Mouse (Mus musculus): ENCODE measurements at regions not wholly inside any gene's neighbourhood (a gene's known extent, or its start where the extent isn't known, plus 50 kb on each side); places are given as distances from the start of the nearest gene placed in this dataset.

DNA sequence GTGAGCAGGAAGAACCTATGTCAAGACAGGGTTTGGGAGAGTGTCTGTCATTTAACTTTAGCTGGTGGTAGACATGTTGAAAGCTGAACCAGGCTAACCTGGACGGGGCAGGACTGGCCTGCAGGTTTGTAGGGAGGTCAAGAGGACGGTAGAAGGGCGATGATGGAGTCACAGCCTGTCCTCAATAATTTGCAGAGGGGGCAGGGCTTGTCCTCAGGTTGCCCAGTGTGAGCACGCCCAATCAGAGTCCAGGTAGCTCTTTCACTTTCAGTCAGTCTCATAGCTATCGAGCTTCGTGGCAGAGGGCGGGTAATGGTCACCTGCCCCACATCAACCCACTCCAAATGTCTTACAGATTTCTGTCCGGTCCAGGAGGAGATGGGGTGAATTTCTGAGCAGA lies 85.5 kb upstream of the 1600014C23Rik start:
- ATAC-seq: no peak

DNA sequence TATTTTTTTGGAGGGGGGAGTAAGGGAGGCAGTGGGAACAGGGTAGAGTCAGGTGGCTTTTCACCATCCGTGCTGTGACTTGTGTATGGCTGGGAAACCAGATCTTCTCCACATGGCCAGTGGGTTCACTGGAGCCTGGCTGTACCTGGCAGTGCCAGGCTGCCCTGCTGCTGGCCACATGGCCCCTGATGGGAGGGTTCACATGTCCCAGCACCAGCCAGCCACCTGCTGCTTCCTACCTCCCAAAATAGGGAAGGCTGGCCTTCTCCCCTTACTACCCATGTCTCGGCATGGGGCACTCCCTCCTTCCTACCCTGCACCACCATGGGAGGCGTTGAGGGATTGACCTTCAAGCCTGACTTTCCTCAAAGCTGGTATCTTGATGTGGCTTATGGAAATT lies 82.9 kb upstream of the 1600014C23Rik start:
- no peak for ATAC-seq

DNA sequence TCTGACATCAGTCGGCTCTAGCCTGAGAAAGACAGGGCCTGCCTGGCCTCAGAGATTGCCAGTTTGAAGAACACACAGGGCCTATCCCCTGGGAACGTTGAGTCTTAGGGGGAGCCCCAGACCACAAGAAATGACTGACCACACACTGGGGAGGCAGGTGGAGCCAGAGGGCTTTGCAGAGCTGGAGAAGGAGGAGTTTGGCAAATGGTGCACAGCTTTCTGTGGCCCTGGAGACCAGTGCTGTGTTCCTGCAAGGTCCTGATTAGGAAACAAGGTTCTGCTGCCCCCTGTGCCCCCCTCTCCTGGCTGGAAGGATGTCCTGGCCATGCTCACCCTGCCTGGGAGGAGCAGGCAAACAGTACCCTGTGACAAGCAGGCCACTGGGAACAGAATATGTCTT lies 82.2 kb upstream of the 1600014C23Rik start:
- ATAC-seq: no peak

DNA sequence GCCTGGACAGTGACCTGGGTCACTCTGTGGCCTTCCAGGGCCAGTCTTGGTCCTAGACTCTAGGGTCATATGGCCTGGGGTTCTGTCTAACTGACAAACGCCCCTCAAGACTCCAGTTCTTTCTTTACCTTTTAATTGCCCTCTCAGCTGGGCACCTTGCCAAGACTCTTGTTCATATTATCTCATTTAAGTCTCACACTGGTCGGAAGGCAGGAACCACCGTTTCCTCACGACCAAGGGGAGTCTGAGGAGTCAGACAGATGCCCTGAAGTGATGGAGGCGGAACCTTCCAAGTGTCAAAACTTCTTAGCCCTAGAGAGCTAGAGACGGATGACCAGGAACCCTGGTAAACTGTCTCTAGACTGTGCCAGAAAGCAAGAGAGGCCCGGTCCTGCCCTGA lies 81.7 kb upstream of the 1600014C23Rik start:
- ATAC-seq: no peak

DNA sequence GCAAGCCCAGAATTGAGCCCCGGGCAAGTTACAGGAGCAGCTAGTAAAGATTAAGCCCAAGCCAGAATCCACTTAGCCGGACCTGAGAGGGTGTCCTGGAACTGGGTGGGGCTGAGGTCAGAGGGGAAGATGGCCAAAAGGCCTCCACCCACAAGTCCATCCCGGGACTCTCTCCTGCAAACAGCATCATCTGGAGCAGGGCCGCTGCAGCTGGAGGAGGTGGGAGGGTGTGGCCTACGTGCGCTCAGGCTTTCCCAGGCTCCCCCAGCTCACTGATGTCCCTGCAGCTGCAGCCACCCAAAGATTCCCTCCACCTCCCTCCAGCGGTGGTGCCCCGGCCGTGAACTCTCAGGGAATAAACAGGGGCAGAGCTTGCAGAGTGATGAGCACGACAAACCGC lies 80.9 kb upstream of the 1600014C23Rik start:
- ATAC-seq: no peak

DNA sequence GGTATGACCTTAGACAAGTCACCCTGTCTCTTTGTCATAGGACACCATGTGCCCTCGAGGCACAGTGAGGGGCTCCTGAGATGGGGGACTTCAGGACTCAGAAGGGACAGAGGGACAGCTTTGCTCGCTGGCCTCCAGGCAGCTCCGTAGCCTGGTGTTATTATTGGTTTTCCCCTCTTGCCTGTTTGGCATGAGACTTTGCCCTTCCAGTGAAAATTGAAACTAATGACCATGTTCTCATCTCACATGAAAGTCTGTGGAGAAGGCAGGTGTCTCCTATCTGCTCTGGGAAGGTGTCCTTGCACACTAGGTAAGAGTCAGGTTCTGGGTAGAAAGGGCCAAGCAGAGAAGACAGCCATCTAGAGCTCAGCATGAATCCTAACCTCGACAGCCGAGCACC lies 80.3 kb upstream of the 1600014C23Rik start:
- no peak for ATAC-seq

DNA sequence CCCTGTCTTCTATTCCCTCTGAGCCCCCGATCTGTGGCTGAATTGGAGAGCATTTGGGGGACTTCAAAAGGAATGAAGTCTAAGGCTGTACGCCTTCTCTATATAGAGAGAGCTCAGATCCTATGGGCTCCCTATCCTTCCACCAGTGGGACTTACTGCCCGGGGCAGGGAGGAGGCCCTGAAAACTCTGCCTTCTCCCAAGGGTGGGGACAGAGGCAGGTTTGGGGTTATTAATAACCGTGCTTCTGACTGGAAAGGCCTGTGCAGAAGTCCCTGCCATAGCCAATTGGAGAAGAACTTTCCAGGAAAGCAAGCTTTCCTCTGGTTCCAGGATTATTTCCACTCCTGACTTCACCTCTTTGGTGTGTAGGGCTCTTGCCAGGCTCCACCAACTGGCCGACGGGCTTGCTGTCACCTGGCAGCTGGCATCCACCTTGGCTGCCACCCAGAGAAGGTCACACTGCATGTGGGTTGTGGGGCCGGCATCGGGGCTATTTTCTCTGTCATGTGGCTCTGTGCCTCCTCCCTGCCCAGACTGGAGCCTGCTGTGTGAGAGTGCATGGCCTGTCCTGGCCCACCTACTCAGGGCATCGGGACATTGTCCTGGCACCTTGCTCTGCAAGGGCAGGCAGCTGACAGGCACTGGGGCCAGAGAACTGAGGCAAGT lies 78.8 kb upstream of the 1600014C23Rik start:
- no peak for ATAC-seq

DNA sequence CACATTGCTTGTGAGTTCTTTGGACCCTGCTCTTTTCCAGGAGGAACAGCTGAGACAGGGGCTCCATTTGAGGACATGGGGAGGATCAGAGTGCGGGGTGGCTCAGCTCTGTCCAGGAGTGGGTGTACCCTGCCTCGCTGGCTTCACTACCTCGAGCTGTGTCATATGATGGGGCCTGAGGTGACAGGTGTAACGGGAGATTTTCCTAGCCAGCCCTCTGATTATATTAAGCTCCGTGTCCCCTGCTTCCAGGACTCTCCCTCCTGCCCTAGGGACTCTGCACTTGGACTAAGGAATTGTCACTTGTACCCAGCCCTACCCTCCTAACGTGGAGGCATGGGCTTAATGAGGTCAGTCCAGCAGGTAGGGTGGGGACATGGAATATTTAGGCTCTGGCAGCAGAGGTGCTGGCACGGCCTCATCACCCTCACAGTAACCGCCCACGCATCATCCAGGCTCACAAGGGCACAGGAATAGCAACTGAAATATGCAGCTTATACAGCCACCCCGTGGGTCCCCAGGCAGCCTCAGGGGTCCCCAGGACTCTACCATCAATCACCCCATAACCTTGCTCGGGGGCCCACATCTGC lies 78.1 kb upstream of the 1600014C23Rik start:
- ATAC-seq: no peak

DNA sequence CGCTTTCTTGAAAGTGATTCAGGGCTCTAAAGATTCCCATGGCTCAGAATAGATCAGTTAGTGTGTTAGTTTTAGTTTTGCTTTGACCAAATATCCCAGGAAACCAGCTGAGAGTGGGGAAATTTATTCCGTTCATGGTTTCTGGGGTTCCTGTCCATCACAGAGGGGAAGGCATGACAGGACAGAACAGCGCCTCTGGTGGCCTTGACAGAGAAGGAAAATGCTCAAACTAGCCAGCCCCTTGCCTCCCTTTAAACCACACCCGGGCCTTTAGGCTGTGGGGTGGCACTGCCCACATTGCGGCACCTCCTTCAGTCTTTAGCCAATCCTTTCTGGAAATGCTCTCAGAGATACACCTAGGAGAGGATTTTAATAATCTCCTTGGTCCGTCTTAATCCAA lies 76.1 kb upstream of the 1600014C23Rik start:
- ATAC-seq: no peak

DNA sequence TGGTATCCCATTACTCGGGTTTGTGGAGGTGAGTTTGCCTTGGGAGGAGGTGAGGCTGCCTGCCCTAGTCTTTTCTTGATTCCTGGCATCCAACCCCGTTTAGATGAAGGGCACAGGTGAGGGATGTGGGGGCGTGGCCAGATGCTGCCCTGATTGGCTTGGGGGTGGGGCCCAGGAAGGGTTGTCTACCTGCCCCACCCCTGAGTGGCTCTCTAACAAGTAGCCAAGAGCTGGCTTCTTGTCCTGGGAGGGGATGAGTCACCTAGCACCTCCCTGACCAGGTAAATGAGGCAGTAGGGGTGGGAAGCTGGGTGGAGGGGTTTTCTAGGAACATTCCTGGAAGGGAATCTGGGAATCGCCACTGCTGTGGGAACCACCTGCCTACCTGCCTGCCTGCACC lies 74.7 kb upstream of the 1600014C23Rik start:
- ATAC-seq: no peak

DNA sequence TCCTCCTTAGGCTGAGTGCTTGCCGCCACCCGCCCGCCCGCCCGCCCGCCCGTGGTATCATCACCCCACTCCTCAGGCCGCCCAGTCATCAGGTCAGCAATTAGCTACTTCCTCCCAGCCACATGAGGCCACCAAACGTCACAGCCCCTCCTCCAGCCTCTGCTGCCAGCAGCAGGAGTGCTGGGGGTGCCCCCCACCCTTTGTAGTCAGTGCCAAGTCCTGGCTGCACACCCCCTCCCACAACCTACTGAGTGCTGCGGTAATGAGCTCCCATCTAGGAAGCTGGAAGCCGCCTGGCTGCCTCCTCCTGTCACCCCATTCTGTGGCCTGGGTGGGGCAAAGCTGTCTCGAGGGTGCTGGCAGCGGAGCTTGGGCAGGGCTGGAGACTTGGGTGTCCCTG lies 73.8 kb upstream of the 1600014C23Rik start:
- ATAC-seq: no peak

DNA sequence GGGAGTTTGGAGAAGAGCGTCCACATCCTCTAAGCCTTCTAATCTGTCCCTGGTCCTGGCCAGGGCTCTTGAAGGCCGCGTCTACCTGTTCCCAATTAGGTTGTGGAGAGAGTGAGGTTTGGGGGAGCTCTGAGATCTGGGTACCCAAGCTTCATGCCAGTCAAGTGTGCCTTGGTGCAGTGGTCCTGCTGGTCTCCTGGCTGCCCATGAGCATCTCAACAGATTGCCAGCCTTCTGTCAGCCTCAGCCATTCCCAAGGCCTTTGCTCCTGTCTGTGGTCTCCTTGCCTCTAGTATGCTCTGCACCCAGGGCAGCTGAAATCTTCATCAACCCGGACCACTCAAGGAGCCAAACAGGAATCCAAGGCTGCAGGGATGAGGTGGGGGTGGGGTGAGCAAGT lies 73.2 kb upstream of the 1600014C23Rik start:
- no peak for ATAC-seq

DNA sequence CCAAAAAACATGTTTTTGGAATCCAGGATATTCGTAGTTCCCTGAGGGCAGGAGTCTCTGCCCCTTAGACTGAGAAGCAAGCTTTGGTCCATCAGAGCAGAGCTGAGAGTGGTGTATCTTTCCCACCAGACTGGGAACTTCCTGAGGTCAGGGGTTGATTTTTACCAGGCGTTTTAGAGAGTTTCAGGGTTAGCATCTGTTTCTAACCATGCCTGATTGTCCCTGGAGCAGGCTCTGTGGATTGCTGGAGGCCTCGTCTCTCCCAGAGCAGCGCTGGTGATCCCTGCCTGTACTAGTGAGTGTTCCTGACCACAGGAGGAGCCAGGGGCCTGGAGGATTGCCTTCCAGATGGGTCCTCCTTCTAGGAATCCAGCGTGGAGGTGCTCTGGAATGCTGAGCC lies 72.8 kb upstream of the 1600014C23Rik start:
- no peak for ATAC-seq

DNA sequence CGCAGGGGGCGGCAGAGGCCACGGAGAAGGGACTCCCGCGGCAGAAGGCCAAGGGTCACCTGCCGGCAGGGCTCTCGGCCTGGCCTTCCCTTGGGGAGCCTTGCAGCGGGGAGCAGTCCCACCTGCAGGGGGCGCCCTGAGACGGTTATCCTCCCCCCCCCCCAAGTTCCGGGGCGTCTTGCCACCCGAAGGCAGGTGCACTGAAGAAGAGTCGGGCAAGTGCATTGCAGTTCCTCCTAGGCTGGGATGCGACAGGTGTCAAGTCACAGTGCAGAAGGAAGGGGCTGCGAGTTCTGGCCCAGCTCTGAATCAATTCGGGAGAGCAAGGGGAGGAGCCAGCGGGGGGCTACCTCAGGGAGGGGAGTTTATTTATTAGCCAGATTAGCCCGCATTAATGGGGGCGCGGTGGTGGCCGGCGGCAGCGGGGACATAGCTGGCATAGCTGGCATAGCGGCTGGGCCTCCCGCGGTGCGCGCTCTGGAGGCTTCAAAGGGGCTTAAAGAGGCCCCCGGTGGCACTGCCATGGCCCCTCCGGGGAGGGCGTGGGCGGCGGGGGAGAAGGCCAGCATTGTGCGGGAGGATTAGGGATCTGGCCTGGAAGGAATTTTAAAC lies 71.9 kb upstream of the 1600014C23Rik start:
- ATAC-seq: no peak

DNA sequence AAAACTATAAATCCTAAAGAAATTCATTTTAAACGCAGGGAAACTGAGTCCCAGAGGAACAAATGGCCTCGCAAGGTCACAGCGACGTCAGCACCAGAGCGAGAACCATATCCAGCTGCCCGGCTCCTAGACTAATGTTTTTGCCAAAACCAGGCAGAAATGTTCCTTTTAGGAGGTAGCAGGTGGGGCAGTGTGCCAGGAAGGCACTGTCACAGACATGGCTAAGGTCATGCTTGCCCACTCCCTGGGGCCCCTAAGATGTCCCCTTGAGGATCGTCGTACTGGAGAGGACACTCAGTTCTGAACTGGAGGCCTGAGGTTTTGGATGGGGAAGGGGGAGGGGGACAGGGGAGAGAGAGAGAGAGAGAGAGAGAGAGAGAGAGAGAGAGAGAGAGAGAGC lies 69.7 kb upstream of the 1600014C23Rik start:
- no peak for ATAC-seq

DNA sequence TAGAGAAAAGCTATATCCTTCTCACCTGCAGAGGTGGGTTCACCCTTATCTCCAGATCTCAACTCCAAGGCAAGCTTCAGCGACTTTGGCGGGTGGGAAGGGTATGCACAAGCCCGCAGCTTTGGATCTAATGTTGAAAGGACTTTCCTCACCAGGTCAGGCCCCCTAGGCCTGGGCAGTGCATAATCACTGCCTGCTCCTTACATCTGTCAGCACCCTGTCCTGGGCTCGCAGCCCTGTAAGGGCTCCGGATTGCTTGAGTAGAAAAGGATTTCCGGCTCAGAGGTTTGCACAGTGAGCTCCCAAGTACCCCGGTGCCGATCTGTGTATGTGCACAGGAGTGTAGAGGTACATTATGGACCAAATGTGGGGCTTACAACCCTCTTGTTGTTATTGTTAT lies 68.8 kb upstream of the 1600014C23Rik start:
- no peak for ATAC-seq

DNA sequence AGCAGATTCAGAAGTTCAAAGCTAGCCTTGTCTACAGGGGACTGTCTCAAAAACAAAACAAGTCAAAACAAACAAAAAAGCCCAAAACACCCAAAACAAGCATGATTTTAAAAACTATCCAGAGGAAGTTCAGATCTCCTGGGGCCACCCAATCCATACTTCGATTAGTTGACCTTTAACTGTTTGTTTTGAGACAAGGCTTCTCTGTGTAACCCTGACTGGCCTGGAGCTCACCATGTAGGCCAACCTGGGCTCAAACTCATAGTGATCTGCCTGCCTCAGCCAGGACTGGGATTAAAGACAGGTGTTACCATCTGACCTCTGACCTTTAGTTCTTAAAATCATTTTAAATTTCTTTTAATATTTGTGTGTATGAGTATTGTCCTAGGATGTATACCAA lies 66.1 kb upstream of the 1600014C23Rik start:
- no peak for ATAC-seq

DNA sequence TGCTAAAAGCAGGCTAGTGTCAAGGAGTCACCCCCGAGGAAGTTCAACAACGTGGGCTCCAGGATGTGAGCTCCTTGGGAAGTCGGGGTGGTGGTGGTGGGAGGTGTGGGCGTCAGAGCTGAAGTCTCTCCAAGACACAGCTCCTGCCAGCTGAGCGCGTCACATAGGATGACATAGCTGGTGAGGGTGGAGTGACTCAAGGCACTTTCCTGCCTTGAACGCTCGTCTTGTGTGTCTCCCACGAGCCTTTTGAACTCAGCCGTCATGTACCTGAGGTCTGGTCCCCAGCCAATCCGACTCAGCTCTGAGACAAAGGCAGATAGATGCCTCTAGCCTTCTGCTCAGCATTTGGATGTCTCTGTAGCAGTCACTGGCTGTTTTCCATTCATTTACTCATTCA lies 65.4 kb upstream of the 1600014C23Rik start:
- ATAC-seq: no peak

DNA sequence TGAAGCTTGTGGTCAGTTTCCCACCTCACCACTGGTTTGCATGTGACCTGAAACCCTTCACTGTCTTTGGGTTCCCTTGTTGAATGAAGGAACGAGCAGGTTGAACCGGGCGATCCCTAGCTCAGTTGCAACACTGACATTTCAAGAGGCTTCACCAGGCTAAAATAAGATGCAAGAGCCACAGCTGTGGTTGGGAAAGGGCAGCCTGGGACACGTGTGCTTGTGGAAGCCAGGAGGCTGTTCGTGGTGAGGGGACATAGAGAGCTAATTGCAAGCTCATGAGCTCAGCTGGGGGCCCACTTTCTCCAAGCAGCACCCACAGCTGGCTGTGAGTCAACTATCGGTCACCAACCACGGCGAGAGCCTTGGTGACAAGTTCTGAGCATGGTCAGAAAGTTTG lies 64.8 kb upstream of the 1600014C23Rik start:
- ATAC-seq: no peak

DNA sequence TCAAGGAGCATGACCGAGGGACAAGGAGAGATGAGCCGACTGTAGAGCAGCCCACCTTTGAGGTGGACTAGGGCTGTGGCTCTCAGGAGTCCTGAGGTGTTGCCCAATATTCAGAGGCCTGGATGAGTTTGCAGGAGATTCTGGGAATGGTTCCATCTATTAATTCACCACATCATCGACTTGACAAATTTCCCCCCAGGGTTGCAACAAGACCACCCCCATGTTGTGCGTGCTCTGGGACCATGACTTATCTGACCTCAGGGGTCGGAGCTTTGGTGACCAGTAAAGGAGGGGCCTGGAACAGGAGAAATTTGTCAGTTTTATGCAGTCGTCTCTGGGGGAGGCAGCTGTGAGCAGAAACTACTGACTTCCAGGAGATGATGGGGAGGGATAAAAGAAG lies 63.5 kb upstream of the 1600014C23Rik start:
- ATAC-seq: no peak

DNA sequence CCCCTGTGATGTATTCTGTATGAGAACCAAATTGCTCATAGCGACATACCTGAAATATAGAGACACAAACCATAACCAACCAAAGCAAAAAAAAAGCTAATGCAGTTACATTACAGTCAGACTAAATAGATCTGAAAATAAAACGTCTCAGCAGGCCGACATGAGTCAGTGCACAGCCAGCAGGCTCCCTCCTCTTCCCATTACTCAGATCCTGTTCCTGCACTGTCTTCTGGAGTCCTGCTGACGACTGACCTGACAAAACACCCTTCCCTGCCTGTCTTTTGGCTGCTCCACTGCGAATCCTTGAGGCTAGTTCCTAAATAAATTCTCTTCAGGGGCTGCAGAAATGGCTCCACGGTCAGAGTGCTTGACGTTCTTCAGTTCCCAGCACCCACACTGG lies 61.3 kb upstream of the 1600014C23Rik start:
- ATAC-seq: no peak

DNA sequence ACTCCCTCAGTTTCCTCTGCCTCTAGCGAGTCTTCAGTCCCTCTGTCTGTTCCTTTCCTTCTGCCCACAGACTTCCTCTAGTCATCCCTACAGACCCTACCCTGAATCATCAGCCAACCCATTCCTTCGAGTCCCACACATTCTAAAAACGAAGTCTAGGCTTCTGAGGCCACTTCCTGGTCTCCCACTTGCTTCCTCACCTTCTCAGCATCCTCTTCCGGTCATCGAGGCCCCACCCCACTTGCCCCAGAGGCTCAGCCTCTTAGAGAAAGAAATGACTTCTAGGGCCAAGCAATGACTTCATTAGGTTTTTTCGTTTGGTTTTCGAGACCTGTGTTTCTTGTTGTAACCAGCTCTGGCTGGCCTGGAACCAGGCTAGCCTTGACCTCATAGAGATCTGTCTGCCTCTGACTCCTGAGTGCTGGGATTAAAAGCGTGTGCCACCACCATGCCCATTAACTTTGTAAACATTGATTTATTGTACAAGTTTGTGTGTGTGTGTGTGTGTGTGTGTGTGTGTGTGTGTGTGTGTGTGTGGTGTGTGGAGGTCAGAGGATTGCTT lies 57.4 kb upstream of the 1600014C23Rik start:
- no peak for ATAC-seq

DNA sequence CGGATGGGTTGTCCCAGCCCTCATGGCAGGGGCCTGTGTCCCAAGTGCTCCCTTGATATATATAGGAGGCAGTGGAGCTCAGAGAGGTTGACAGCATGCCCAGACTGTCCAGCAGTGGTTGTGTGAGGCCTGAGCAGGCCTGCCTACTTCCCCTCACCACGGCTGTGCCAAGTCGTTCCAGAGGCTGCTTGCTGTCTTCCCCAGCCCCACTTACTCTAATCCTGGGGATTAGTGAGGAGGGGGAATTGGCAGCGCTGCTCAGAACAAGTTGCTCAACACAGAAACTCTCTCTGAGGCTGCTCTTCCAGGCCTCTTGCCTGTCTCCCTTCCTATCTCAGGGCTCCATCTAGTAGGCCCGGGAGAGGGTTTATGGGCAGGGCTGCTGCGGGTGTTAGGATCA lies 56.1 kb upstream of the 1600014C23Rik start:
- ATAC-seq: no peak

DNA sequence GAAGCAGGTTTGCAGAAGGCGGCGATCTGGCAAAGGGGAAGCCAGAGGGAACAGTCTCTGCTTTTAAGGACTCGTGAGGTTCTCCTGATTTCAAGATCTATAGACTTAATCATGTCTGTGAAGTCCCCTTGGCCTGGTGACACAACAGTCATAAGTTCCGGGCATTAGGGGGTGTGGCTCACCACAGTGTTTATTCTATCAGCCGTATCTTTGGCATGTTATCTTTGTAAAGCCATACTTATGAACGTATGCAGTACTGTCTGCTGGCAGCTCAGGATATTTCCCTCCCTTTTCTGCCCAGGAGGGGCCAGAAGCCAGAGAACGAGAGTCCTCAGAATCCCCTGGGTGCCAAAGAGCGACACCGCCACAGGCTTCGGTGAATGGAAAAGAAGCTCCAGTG lies 51.3 kb upstream of the 1600014C23Rik start:
- no peak for ATAC-seq
